Mouse (Mus musculus) neural tube, embryonic 14.5 days (tissue): ENCODE measurements around the gene Ptpro. TPM values are rescaled to one million over a fixed set of nuclear protein-coding genes. Genes with fewer than 3 reads are reported as not detected.

ENCODE experiments used
- ATAC-seq: fragments of 200-750 bp; cut with Nextera tagmentation; 2 replicates; pipeline ENCODE4 v1.8.0; 2017; ENCODE audit warnings: low read depth, mild to moderate bottlenecking, moderate TSS enrichment, moderate library complexity
- H3K27ac ChIP-seq: fragments of 300-500 bp; sonication (generic); 2 replicates; pipeline ENCODE4 v1.5.1; 2014; ENCODE audit warnings: low read depth, mild to moderate bottlenecking, control low read depth, low read length, moderate library complexity, mixed read lengths
- H3K27me3 ChIP-seq: fragments of 300-500 bp; sonication (generic); 2 replicates; pipeline ENCODE4 v1.6.1; 2014; ENCODE audit warnings: low read length; ENCODE audit not compliant: control insufficient read depth, insufficient read depth
- H3K36me3 ChIP-seq: fragments of 300-500 bp; sonication (generic); 2 replicates; pipeline ENCODE4 v1.6.1; 2014; ENCODE audit warnings: low read length, mixed read lengths; ENCODE audit not compliant: control insufficient read depth, insufficient read depth
- H3K4me1 ChIP-seq: fragments of 300-500 bp; sonication (generic); 2 replicates; pipeline ENCODE4 v1.6.1; 2014; ENCODE audit warnings: low read length; ENCODE audit not compliant: control insufficient read depth, insufficient read depth
- H3K4me2 ChIP-seq: fragments of 300-500 bp; sonication (generic); 2 replicates; pipeline ENCODE4 v1.6.1; 2014; ENCODE audit warnings: mild to moderate bottlenecking, low read depth, low read length, control low read depth
- H3K4me3 ChIP-seq: fragments of 300-500 bp; sonication (generic); 2 replicates; pipeline ENCODE4 v1.5.1; 2014; ENCODE audit warnings: low read depth, low read length, control low read depth, mixed read lengths
- H3K9ac ChIP-seq: fragments of 300-500 bp; sonication (generic); replicated peaks from 2 replicates; pipeline ENCODE4 v1.6.1; 2014; ENCODE audit warnings: low read depth, mild to moderate bottlenecking, control low read depth, low read length, mixed read lengths
- H3K9me3 ChIP-seq: fragments of 300-500 bp; sonication (generic); 2 replicates; pipeline ENCODE4 v1.6.1; 2016; ENCODE audit warnings: low read length; ENCODE audit not compliant: control insufficient read depth
- WGBS: fragments of 180-500 bp; shearing (Covaris S2); extraction: QIAGEN DNeasy Blood & Tissue Kit; methylation state at CpG from one replicate; pipeline ENCODE4 v1.1.7; 2014; 5-methylcytosine and 5-hydroxymethylcytosine counted together
- polyA plus RNA-seq: library from polyadenylated mRNA; unstranded; fragments of >200 nt; fragmentation: Nextera tagmentation; extraction: Ambion mirVana; gene quantifications from 2 replicates; pipeline ENCODE4 v1.2.1, GENCODE M21; 2014

The Ptpro gene
- polyA plus RNA-seq, 1 experiment from 2014 or later, result 56.4 TPM

DNA sequence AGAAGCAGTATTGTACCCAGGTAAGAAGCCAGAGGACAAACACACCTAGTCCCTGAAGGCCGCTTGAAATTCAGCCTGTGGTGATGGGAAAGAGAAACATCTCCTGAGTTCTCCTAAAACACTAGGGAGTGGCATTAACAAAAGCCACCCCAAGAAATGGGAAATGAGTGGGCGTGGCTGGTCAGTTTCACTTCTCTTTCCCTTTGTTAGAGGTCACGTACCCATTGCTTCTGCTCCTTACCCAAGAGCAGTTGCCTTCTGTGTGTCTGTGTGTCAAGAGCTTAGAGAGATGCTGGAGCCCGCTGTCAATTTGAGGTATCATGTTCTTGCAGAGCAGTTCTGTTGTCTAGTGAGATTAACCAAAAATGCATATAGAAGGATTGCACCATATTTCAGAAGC, 134.2 kb downstream of the Ptpro start:
- H3K27ac ChIP-seq, result no peak overlapping the region
- no peak overlapping the region for H3K4me3 ChIP-seq
- H3K9ac ChIP-seq, result no peak overlapping the region
- H3K27me3 ChIP-seq, result no peaks in the 10 kb centered on the region
- H3K36me3 ChIP-seq, result peaks cover 7% of the 10 kb centered on the region; the same call in 1 of the 2 replicates
- no peak for ATAC-seq
- no peak overlapping the region for H3K4me2 ChIP-seq
- 86% methylated on average over 4 of the region's 4 CpGs for WGBS
- H3K4me1 ChIP-seq, result no peaks in the 10 kb centered on the region
- no peaks in the 10 kb centered on the region for H3K9me3 ChIP-seq

DNA sequence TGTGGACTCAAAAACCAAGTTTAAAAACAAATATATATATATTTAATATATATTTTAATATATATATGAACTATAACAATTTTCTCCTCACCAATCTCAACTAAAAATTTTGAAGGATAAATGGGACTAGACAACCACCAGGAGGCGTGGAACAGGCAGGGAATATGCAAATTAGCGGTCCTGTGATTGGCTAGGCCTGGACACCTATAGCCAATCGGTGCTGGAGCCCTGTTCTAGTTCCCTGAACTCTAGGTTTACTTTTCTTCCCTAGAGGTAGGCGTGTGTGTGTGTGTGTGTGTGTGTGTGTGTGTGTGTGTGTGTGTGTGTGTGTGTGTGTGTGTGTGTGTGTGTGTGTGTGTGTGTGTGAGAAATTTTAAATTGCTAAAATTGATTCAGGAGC, 134.8 kb downstream of the Ptpro start:
- no peak for ATAC-seq
- no peaks in the 10 kb centered on the region for H3K9me3 ChIP-seq
- H3K36me3 ChIP-seq, result peaks cover 7% of the 10 kb centered on the region; the same call in 1 of the 2 replicates
- WGBS, result 47% methylated on average over 4 of the region's 4 CpGs
- H3K4me3 ChIP-seq, result no peak overlapping the region
- no peaks in the 10 kb centered on the region for H3K4me1 ChIP-seq
- no peak overlapping the region for H3K9ac ChIP-seq
- H3K27ac ChIP-seq, result no peak overlapping the region
- H3K4me2 ChIP-seq, result no peak overlapping the region
- H3K27me3 ChIP-seq, result no peaks in the 10 kb centered on the region

DNA sequence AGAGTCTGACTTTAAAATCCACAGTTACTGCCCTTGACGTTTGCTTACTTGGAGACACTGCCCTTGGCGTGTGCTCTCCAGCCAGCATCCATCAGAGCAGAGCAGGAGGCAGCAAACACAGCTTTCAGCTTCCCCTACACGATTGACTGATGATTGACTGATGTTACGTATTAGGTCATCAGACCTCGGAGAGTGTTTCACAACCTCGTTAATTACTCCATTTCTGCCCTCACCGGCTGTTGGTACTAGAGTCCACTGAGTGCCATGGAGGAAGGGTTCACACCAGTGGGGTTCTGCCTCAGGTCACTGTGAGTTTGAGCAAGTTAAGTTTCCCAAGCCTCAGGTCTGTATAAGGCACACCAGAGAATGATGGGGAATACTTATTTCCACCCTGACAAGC, 143.0 kb downstream of the Ptpro start:
- Histone ChIP-seq H3K27me3 (no peaks in the 10 kb centered on the region), H3K9me3 (no peaks in the 10 kb centered on the region), H3K9ac (no peak overlapping the region), H3K4me3 (no peak overlapping the region), H3K27ac (no peak overlapping the region), H3K4me2 (no peak overlapping the region), H3K4me1 (no peaks in the 10 kb centered on the region), H3K36me3 (no peaks in the 10 kb centered on the region)
- no peak for ATAC-seq
- 80% methylated on average over 7 of the region's 7 CpGs for WGBS

- 86% methylated on average over 4 of the region's 4 CpGs for WGBS
- no peak overlapping the region for H3K9ac ChIP-seq
- ATAC-seq, result no peak
Measured at GRCm38 (mm10) chr6:137396106-137396793, 144.1 kb downstream of the Ptpro start.

DNA sequence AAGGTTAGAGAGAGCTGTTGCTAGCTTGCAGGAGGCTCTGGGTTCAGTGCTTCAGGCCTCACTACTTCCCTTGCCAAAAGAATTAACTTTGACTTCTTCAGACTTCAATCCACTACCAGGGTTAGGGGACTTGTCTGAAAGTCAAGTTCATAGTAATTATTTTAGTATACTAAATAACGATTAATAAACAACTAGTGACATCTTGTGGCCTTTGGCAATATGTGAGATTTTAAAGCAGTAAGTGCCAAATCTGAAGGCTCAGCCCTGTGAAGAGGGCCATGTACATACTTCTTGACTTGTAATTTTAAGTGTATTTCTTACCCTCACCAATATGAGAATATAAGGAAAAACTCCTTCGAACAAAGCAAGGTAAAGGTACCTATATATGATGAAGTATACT, 145.2 kb downstream of the Ptpro start:
- no peak for ATAC-seq
- no peak overlapping the region for H3K27ac ChIP-seq
- no peak overlapping the region for H3K4me2 ChIP-seq
- H3K4me1 ChIP-seq, result no peaks in the 10 kb centered on the region
- H3K9ac ChIP-seq, result no peak overlapping the region
- H3K36me3 ChIP-seq, result no peaks in the 10 kb centered on the region
- no peak overlapping the region for H3K4me3 ChIP-seq
- no peaks in the 10 kb centered on the region for H3K27me3 ChIP-seq
- WGBS, result 97% methylated on average over 2 of the region's 2 CpGs
- no peaks in the 10 kb centered on the region for H3K9me3 ChIP-seq

More at GRCm38 (mm10) chr6:137396106-137396793, 144.1 kb downstream of the Ptpro start:
- Histone ChIP-seq H3K27me3 (no peaks in the 10 kb centered on the region), H3K4me3 (no peak overlapping the region), H3K4me2 (no peak overlapping the region), H3K36me3 (no peaks in the 10 kb centered on the region), H3K27ac (no peak overlapping the region), H3K4me1 (no peaks in the 10 kb centered on the region), H3K9me3 (no peaks in the 10 kb centered on the region)

- H3K27me3 ChIP-seq, result no peaks in the 10 kb centered on the region
- WGBS, result 86% methylated on average over 4 of the region's 4 CpGs
- H3K36me3 ChIP-seq, result 0 out of 2 replicates have a peak, but pooled peaks cover 4% of the 10 kb centered on the region
- H3K9me3 ChIP-seq, result no peaks in the 10 kb centered on the region
- no peak for ATAC-seq
- no peak overlapping the region for H3K27ac ChIP-seq
- no peaks in the 10 kb centered on the region for H3K4me1 ChIP-seq
- no peak overlapping the region for H3K9ac ChIP-seq
- no peak overlapping the region for H3K4me2 ChIP-seq
- H3K4me3 ChIP-seq, result no peak overlapping the region
Measured at GRCm38 (mm10) chr6:137404196-137404595, 152.1 kb downstream of the Ptpro start.

DNA sequence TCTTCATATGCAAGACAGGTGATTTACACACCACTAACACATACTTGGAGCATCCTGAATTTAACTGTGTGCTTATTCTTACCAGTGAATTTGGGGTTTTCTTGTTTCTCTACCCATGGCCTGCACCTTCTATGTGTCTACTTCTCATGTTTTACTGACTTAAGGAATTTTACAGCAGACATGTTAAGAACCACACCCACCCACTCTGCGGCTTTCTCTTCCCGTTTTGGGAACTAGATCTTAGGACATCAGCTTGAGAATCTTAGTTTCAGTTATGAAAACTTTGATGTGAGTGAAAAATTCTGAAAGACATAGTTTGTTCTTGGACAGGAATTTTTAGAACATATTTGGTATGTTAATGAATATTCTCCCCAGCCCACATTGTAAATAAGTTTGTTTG, 153.6 kb downstream of the Ptpro start:
- no peaks in the 10 kb centered on the region for H3K9me3 ChIP-seq
- H3K4me3 ChIP-seq, result no peak overlapping the region
- H3K4me2 ChIP-seq, result no peak overlapping the region
- H3K27me3 ChIP-seq, result no peaks in the 10 kb centered on the region
- no peak for ATAC-seq
- WGBS, result 90% methylated on average over 2 of the region's 2 CpGs
- no peak overlapping the region for H3K27ac ChIP-seq
- 0 out of 2 replicates have a peak, but pooled peaks cover 4% of the 10 kb centered on the region for H3K36me3 ChIP-seq
- H3K9ac ChIP-seq, result no peak overlapping the region
- H3K4me1 ChIP-seq, result no peaks in the 10 kb centered on the region

DNA sequence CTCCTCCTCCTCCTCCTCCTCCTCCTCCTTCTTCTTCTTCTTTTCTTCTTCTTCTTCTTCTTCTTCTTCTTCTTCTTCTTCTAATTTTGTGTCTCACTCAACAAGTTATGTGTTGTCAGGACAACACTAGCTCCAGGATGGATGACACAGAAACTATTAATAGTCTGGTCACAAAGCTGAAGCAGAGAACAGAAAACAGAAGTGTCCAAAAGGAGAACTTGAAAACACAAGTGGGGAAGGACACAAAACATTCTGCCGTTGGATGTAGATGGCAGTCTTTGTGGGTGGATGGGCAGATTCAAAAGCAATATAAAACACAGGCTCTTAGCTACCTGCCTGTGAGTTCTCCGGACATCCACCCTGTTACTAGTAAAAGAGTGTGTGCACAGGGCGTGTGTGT, 158.4 kb downstream of the Ptpro start:
- Histone ChIP-seq H3K4me1 (no peaks in the 10 kb centered on the region), H3K9ac (no peak overlapping the region), H3K27me3 (no peaks in the 10 kb centered on the region), H3K27ac (no peak overlapping the region), H3K4me3 (no peak overlapping the region), H3K9me3 (no peaks in the 10 kb centered on the region), H3K4me2 (no peak overlapping the region), H3K36me3 (no peaks in the 10 kb centered on the region)
- WGBS, result 70% methylated on average over 3 of the region's 3 CpGs
- no peak for ATAC-seq

- ATAC-seq, result peak; percentile 77
- H3K27ac ChIP-seq, result peak overlapping the region; percentile 80
- H3K9me3 ChIP-seq, result no peaks in the 10 kb centered on the region
- 4% methylated on average over 2 of the region's 2 CpGs for WGBS
- H3K4me3 ChIP-seq, result no peak overlapping the region
- no peaks in the 10 kb centered on the region for H3K36me3 ChIP-seq
- H3K9ac ChIP-seq, result no peak overlapping the region
- H3K4me1 ChIP-seq, result no peaks in the 10 kb centered on the region
- H3K4me2 ChIP-seq, result no peak overlapping the region
- no peaks in the 10 kb centered on the region for H3K27me3 ChIP-seq
Measured at GRCm38 (mm10) chr6:137411901-137412378, 159.8 kb downstream of the Ptpro start.
